Mouse (Mus musculus) hematopoietic multipotent progenitor cell, adult 10-12 weeks (in vitro differentiated cells): ENCODE results near the gene Trim58. TPM values are rescaled to one million over a fixed set of nuclear protein-coding genes. Genes with fewer than 3 reads are reported as not detected.

ENCODE experiments used
- polyA plus RNA-seq: library from polyadenylated mRNA; stranded (reverse); fragments of >175 nt; gene quantifications from 2 replicates; pipeline ENCODE4 v1.2.3, GENCODE M21; 2012; ENCODE audit warnings: low replicate concordance

Gene Trim58
- polyA plus RNA-seq = 0.15 and 5.6 TPM in 2 replicates

GRCm38 (mm10) chr11:58640272-58640867, at the start of gene Trim58:
Gene Trim58 (plus strand): TSS chr11:58640465.

GRCm38 (mm10) chr11:58594814-58595213, 45.5 kb upstream of the Trim58 start, which contains the start of gene Olfr324:
Gene Olfr324 (plus strand): TSS chr11:58595114.

GRCm38 (mm10) chr11:58615975-58616374, 24.3 kb upstream of the Trim58 start, which contains the start of gene 2210407C18Rik:
Gene 2210407C18Rik (minus strand): TSS chr11:58616075.

DNA sequence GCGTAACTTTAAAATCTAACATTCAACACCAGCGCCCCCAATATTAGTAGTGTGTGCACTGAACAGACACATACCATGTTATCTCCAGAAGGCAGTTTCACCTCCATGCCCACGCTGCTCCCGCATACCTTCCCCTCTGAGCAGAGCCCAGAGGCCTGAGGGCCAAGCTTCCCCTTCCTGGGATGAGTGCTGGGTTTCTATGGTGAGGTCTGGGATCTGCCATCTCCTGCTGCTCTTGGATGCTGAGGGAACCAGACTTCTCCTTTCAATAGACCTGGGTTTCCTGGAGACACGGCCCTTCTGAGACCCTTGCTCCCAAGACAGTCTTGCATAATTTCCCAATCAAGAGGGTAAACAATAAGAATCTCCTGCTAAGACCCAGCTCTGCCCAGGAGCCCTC, 9.9 kb upstream of the Trim58 start, which contains the start of gene Olfr323:
Olfr323 (minus strand) TSS at position 101 of the 400 bp plus-strand sequence.

GRCm38 (mm10) chr11:58658596-58658995, 18.3 kb downstream of the Trim58 start, which contains the start of gene Olfr322:
Gene Olfr322 (plus strand): TSS chr11:58658782.

GRCm38 (mm10) chr11:58680799-58681198, 40.5 kb downstream of the Trim58 start, which contains the start of gene Olfr320:
Gene Olfr320 (plus strand): TSS chr11:58681099.

DNA sequence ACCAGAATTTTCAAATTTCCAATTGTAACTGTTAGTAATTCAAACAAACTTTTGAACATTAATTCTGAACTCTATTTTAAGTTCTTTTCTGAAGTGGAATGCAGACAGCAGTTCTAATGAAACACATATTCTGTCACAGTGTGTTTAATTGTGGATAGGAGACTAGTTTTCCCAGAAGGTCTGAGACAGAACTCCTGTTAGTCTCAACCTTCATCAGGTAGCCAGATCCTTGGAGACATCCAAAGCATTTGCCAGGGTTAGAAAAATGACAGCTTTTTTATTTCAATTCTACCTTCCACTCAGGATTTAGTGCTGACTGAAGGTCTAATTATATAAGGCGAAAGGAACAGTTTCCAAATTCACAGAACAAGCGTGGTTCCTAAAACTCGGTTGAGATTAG, 58.6 kb downstream of the Trim58 start, which contains the start of gene Olfr319:
Olfr319 (plus strand) TSS at position 301 of the 400 bp plus-strand sequence.

Other genes starting within 250 kb of the Trim58 start
- gene 1810065E05Rik, start 219.4 kb upstream of the Trim58 start, polyA plus RNA-seq = not detected in 2 replicates
- gene Gm12253, start 207.9 kb upstream of the Trim58 start, polyA plus RNA-seq = not detected in 2 replicates
- gene Lypd9, start 187.5 kb upstream of the Trim58 start, polyA plus RNA-seq = not detected in 2 replicates
- not detected in 2 replicates for gene Olfr30, start 178.2 kb upstream of the Trim58 start, polyA plus RNA-seq
- gene Olfr332, start 147.9 kb upstream of the Trim58 start, polyA plus RNA-seq = not detected in 2 replicates
- not detected in 2 replicates for gene Olfr331, start 137.9 kb upstream of the Trim58 start, polyA plus RNA-seq
- gene Olfr330, start 105.6 kb upstream of the Trim58 start, polyA plus RNA-seq = not detected in 2 replicates
- gene Olfr329-ps, start 94.0 kb upstream of the Trim58 start, polyA plus RNA-seq = not detected in 2 replicates
- not detected in 2 replicates for gene Olfr328, start 84.8 kb upstream of the Trim58 start, polyA plus RNA-seq
- not detected in 2 replicates for gene Olfr224, start 69.9 kb upstream of the Trim58 start, polyA plus RNA-seq
- not detected in 2 replicates for gene Olfr325, start 62.7 kb upstream of the Trim58 start, polyA plus RNA-seq
- not detected in 2 replicates for gene Olfr324, start 45.4 kb upstream of the Trim58 start, polyA plus RNA-seq
- not detected in 2 replicates for gene 2210407C18Rik, start 24.4 kb upstream of the Trim58 start, polyA plus RNA-seq
- 0.18 TPM in 1 of 2 replicates, not detected in the other for gene Olfr323, start 10.0 kb upstream of the Trim58 start, polyA plus RNA-seq
- gene Olfr322, start 18.3 kb downstream of the Trim58 start, polyA plus RNA-seq = 0.03 TPM in 1 of 2 replicates, not detected in the other
- gene Olfr320, start 40.6 kb downstream of the Trim58 start, polyA plus RNA-seq = not detected in 2 replicates
- not detected in 2 replicates for gene Olfr319, start 58.7 kb downstream of the Trim58 start, polyA plus RNA-seq
- not detected in 2 replicates for gene Olfr318, start 83.5 kb downstream of the Trim58 start, polyA plus RNA-seq
- not detected in 2 replicates for gene Olfr317, start 98.7 kb downstream of the Trim58 start, polyA plus RNA-seq
- gene Olfr316, start 112.3 kb downstream of the Trim58 start, polyA plus RNA-seq = 0.12 TPM in 1 of 2 replicates, not detected in the other
- not detected in 2 replicates for gene Olfr315, start 132.7 kb downstream of the Trim58 start, polyA plus RNA-seq
- not detected in 2 replicates for gene Olfr314, start 142.5 kb downstream of the Trim58 start, polyA plus RNA-seq
- gene Fam183b, start 161.5 kb downstream of the Trim58 start, polyA plus RNA-seq = not detected in 2 replicates
- gene Olfr313, start 174.5 kb downstream of the Trim58 start, polyA plus RNA-seq = not detected in 2 replicates
- gene Olfr312, start 188.8 kb downstream of the Trim58 start, polyA plus RNA-seq = not detected in 2 replicates
- gene Olfr311, start 198.8 kb downstream of the Trim58 start, polyA plus RNA-seq = not detected in 2 replicates
- gene Gm12258, start 206.7 kb downstream of the Trim58 start, polyA plus RNA-seq = 0.66 and 2.4 TPM in 2 replicates
- 0.34 and 0.92 TPM in 2 replicates for gene 2810021J22Rik, start 226.8 kb downstream of the Trim58 start, polyA plus RNA-seq